Mouse (Mus musculus) midbrain, embryonic 13.5 days (tissue): ENCODE data around the gene Slc7a11. TPM values are rescaled to one million over a fixed set of nuclear protein-coding genes. Genes with fewer than 3 reads are reported as not detected.
"Not testable (repeated sequence)": the region's sequence is repeated elsewhere in the genome, so short reads cannot be mapped to it uniquely, and the experiment has no call there.

Experiments used
- ATAC-seq: fragments of 200-750 bp; cut with Nextera tagmentation; 2 replicates; pipeline ENCODE4 v1.8.0; 2017; ENCODE audit warnings: mild to moderate bottlenecking, moderate TSS enrichment, moderate library complexity
- H3K27ac ChIP-seq: fragments of 300-500 bp; sonication (generic); 2 replicates; pipeline ENCODE4 v1.5.1; 2015; ENCODE audit warnings: inconsistent platforms, mild to moderate bottlenecking, moderate library complexity
- H3K27me3 ChIP-seq: fragments of 300-500 bp; sonication (generic); 2 replicates; pipeline ENCODE4 v1.6.1; 2015; ENCODE audit warnings: mild to moderate bottlenecking, inconsistent platforms
- H3K36me3 ChIP-seq: fragments of 300-500 bp; sonication (generic); 2 replicates; pipeline ENCODE4 v1.6.1; 2015; ENCODE audit warnings: mild to moderate bottlenecking, inconsistent platforms
- H3K4me1 ChIP-seq: fragments of 300-500 bp; sonication (generic); replicated peaks from 2 replicates; pipeline ENCODE4 v1.6.1; 2015; ENCODE audit warnings: inconsistent platforms
- H3K4me2 ChIP-seq: fragments of 300-500 bp; sonication (generic); replicated peaks from 2 replicates; pipeline ENCODE4 v1.6.1; 2015; ENCODE audit warnings: moderate library complexity, mild to moderate bottlenecking, inconsistent platforms
- H3K4me3 ChIP-seq: fragments of 300-500 bp; sonication (generic); replicated peaks from 2 replicates; pipeline ENCODE4 v1.5.1; 2015; ENCODE audit warnings: mild to moderate bottlenecking, inconsistent platforms
- H3K9ac ChIP-seq: fragments of 300-500 bp; sonication (generic); replicated peaks from 2 replicates; pipeline ENCODE4 v1.6.1; 2015; ENCODE audit warnings: mild to moderate bottlenecking, inconsistent platforms
- H3K9me3 ChIP-seq: fragments of 300-500 bp; sonication (generic); 2 replicates; pipeline ENCODE4 v1.6.1; 2016; ENCODE audit warnings: mild to moderate bottlenecking, inconsistent platforms
- WGBS: fragments of 180-500 bp; shearing (Covaris S2); methylation state at CpG from one replicate; pipeline ENCODE4 v1.1.7; 2015; 5-methylcytosine and 5-hydroxymethylcytosine counted together
- polyA plus RNA-seq: library from polyadenylated mRNA; unstranded; fragments of >200 nt; fragmentation: Nextera tagmentation; extraction: Ambion mirVana; gene quantifications from 2 replicates; pipeline ENCODE4 v1.2.1, GENCODE M21; 2015

The Slc7a11 gene
- polyA plus RNA-seq, 1 experiment from 2014 or later, result 1.7 TPM

GRCm38 (mm10) chr3:50439429-50439828, 4.0 kb downstream of the Slc7a11 start:
- Histone ChIP-seq H3K9me3 (no peaks in the 10 kb centered on the region), H3K4me3 (no peak overlapping the region), H3K27ac (no peak overlapping the region), H3K4me1 (peaks cover 16% of the 10 kb centered on the region), H3K36me3 (no peaks in the 10 kb centered on the region), H3K4me2 (no peak overlapping the region), H3K9ac (no peak overlapping the region), H3K27me3 (no peaks in the 10 kb centered on the region)
- 91% methylated on average over 5 of the region's 5 CpGs for WGBS
- no peak for ATAC-seq

GRCm38 (mm10) chr3:50438520-50439253, 4.7 kb downstream of the Slc7a11 start:
- Histone ChIP-seq H3K4me3 (no peak overlapping the region), H3K4me2 (no peak overlapping the region), H3K9me3 (no peaks in the 10 kb centered on the region), H3K27ac (no peak overlapping the region), H3K9ac (no peak overlapping the region), H3K27me3 (no peaks in the 10 kb centered on the region), H3K36me3 (no peaks in the 10 kb centered on the region), H3K4me1 (peaks cover 9% of the 10 kb centered on the region)
- 52% methylated on average over 4 of the region's 4 CpGs for WGBS
- ATAC-seq, result no peak

GRCm38 (mm10) chr3:50438081-50438480, 5.3 kb downstream of the Slc7a11 start:
- not testable (repeated sequence) for H3K4me2 ChIP-seq, H3K9me3 ChIP-seq, H3K27me3 ChIP-seq, H3K36me3 ChIP-seq, H3K27ac ChIP-seq, H3K4me3 ChIP-seq, H3K4me1 ChIP-seq, H3K9ac ChIP-seq, ATAC-seq
- 46% methylated on average over 2 of the region's 2 CpGs for WGBS

- H3K27me3 ChIP-seq, H3K4me1 ChIP-seq, ATAC-seq, H3K4me2 ChIP-seq, H3K36me3 ChIP-seq, H3K9me3 ChIP-seq, H3K4me3 ChIP-seq, H3K9ac ChIP-seq, H3K27ac ChIP-seq: not testable (repeated sequence)
- 93% methylated on average over 2 of the region's 2 CpGs for whole genome bisulfite sequencing
Measured at GRCm38 (mm10) chr3:50436409-50436808, 7.0 kb downstream of the Slc7a11 start.

- no peaks in the 10 kb centered on the region for H3K9me3 ChIP-seq
- no peaks in the 10 kb centered on the region for H3K4me1 ChIP-seq
- no peak overlapping the region for H3K4me3 ChIP-seq
- no peak overlapping the region for H3K4me2 ChIP-seq
- WGBS, result 64% methylated on average over 4 of the region's 4 CpGs
- no peak overlapping the region for H3K9ac ChIP-seq
- H3K27ac ChIP-seq, result no peak overlapping the region
- H3K36me3 ChIP-seq, result no peaks in the 10 kb centered on the region
- ATAC-seq, result no peak
- no peaks in the 10 kb centered on the region for H3K27me3 ChIP-seq
Measured at GRCm38 (mm10) chr3:50433831-50434230, 9.6 kb downstream of the Slc7a11 start.

- ATAC-seq, result no peak
Measured at GRCm38 (mm10) chr3:50430811-50431210, 12.6 kb downstream of the Slc7a11 start.

GRCm38 (mm10) chr3:50421480-50422277, 21.7 kb downstream of the Slc7a11 start:
- Histone ChIP-seq H3K4me3 (no peak overlapping the region), H3K9me3 (no peaks in the 10 kb centered on the region), H3K4me2 (peak overlapping the region; percentile 3; the same call in 1 of the 2 replicates), H3K36me3 (no peaks in the 10 kb centered on the region), H3K27me3 (no peaks in the 10 kb centered on the region), H3K4me1 (peaks cover 19% of the 10 kb centered on the region), H3K27ac (peak overlapping the region; percentile 60), H3K9ac (no peak overlapping the region)
- ATAC-seq, result peak; percentile 96
- WGBS, result 9% methylated on average over 8 of the region's 8 CpGs

More at GRCm38 (mm10) chr3:50430811-50431210, 12.6 kb downstream of the Slc7a11 start:
- no peak overlapping the region for H3K9ac ChIP-seq
- no peak overlapping the region for H3K27ac ChIP-seq
- H3K9me3 ChIP-seq, result no peaks in the 10 kb centered on the region
- H3K4me2 ChIP-seq, result no peak overlapping the region
- H3K4me3 ChIP-seq, result no peak overlapping the region
- 95% methylated on average over 8 of the region's 8 CpGs for WGBS
- no peaks in the 10 kb centered on the region for H3K4me1 ChIP-seq
- no peaks in the 10 kb centered on the region for H3K27me3 ChIP-seq
- no peaks in the 10 kb centered on the region for H3K36me3 ChIP-seq

GRCm38 (mm10) chr3:50419161-50419560, 24.3 kb downstream of the Slc7a11 start:
- WGBS, result 78% methylated on average over 3 of the region's 3 CpGs
- Histone ChIP-seq H3K9ac (no peak overlapping the region), H3K4me2 (no peak overlapping the region), H3K36me3 (no peaks in the 10 kb centered on the region), H3K4me1 (peaks cover 19% of the 10 kb centered on the region), H3K4me3 (no peak overlapping the region), H3K27ac (no peak overlapping the region), H3K9me3 (no peaks in the 10 kb centered on the region), H3K27me3 (no peaks in the 10 kb centered on the region)
- ATAC-seq, result no peak

GRCm38 (mm10) chr3:50406771-50407170, 36.6 kb downstream of the Slc7a11 start:
- 96% methylated on average over 2 of the region's 2 CpGs for WGBS
- no peak overlapping the region for H3K9ac ChIP-seq
- no peaks in the 10 kb centered on the region for H3K27me3 ChIP-seq
- no peak overlapping the region for H3K27ac ChIP-seq
- H3K36me3 ChIP-seq, result no peaks in the 10 kb centered on the region
- H3K4me1 ChIP-seq, result no peaks in the 10 kb centered on the region
- no peak for ATAC-seq
- H3K4me3 ChIP-seq, result no peak overlapping the region
- no peaks in the 10 kb centered on the region for H3K9me3 ChIP-seq
- H3K4me2 ChIP-seq, result no peak overlapping the region

- no peak for ATAC-seq
- Histone ChIP-seq H3K9ac (no peak overlapping the region), H3K36me3 (no peaks in the 10 kb centered on the region), H3K4me2 (no peak overlapping the region), H3K9me3 (no peaks in the 10 kb centered on the region), H3K27me3 (no peaks in the 10 kb centered on the region), H3K4me3 (no peak overlapping the region), H3K4me1 (no peaks in the 10 kb centered on the region), H3K27ac (no peak overlapping the region)
- WGBS, result 93% methylated on average over 3 of the region's 3 CpGs
Measured at GRCm38 (mm10) chr3:50405915-50406314, 37.5 kb downstream of the Slc7a11 start.

GRCm38 (mm10) chr3:50388786-50389185, 54.6 kb downstream of the Slc7a11 start:
- H3K4me3 ChIP-seq, result no peak overlapping the region
- no peak for ATAC-seq
- H3K4me2 ChIP-seq, result no peak overlapping the region
- no peak overlapping the region for H3K27ac ChIP-seq
- WGBS, result 57% methylated on average over 6 of the region's 6 CpGs
- H3K9ac ChIP-seq, result no peak overlapping the region
- H3K27me3 ChIP-seq, result no peaks in the 10 kb centered on the region
- peaks cover 17% of the 10 kb centered on the region for H3K4me1 ChIP-seq
- 0 out of 2 replicates have a peak, but pooled peaks cover 7% of the 10 kb centered on the region for H3K9me3 ChIP-seq
- no peaks in the 10 kb centered on the region for H3K36me3 ChIP-seq

- Histone ChIP-seq H3K9me3 (0 out of 2 replicates have a peak, but pooled peaks cover 7% of the 10 kb centered on the region), H3K9ac (no peak overlapping the region), H3K27me3 (no peaks in the 10 kb centered on the region), H3K4me1 (peaks cover 17% of the 10 kb centered on the region), H3K27ac (no peak overlapping the region), H3K4me3 (no peak overlapping the region), H3K4me2 (no peak overlapping the region), H3K36me3 (no peaks in the 10 kb centered on the region)
- ATAC-seq, result no peak
- 35% methylated on average over 9 of the region's 9 CpGs for WGBS
Measured at GRCm38 (mm10) chr3:50388288-50388687, 55.1 kb downstream of the Slc7a11 start.
